Mouse (Mus musculus): ENCODE results near the gene Sept10. TPM values are rescaled to one million over a fixed set of nuclear protein-coding genes. Genes with fewer than 3 reads are reported as not detected.
A peak's percentile ranks its signal among the peaks of the same experiment; 100 is the strongest.

The Sept10 gene
- polyA plus RNA-seq (2015; fragmentation: Nextera tagmentation; extraction: Ambion mirVana), result 42.0 and 44.0 TPM in 2 replicates

DNA sequence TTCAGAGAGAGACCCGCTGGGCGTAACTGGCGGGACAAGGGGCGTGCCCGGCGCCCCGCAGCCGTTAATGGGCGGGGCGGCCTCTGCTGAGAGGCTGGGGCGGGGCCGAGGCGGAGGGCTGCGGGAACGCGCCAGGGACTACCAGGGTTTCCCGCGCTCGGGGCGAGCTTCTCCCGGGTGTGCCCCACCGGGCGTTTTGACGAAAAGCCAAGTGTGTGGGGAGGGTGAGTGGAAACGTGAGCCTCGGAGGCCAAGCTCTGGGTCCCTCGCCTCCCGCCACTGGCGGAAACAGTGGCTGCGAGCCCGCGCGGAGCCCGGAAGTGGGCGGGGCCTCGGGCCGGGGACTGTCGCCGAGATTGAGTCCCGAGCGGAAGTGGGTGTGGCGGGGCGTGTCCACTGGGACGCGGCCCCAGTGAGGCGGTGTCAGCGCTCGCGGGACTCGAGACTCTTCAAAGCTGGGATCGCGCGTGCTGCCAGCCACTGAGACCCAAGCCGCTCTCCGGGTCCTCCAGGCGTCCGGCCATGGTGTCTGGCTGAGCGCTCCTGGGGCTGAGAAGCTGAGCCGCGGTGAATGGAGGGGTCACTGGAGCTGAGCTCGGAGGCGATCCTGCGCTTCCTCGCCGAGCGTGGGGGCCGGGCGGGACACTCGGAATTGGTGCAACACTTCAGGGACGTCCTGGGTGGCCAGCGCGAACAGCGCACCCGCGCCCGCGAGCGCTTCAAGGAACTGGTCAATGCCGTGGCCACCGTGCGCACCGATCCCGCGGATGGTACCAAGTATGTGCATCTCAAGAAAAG lies at the start of gene Sept10, which contains the start of gene Sowahc:
Gene Sept10, minus strand, starts transcription at position 375 of the 798 bp plus-strand sequence.
Gene Sowahc, plus strand, starts transcription at position 481 of the 798 bp plus-strand sequence.
- Histone ChIP-seq H3K27ac (peak within 1 kb of the TSS; percentile 95), H3K4me2 (peak within 1 kb of the TSS; percentile 92), H3K9me3 (no peaks in the 10 kb centered on the region), H3K36me3 (no peaks in the 10 kb centered on the region), H3K4me1 (peaks cover 16% of the 10 kb centered on the region), H3K9ac (peak within 1 kb of the TSS; percentile 82), H3K27me3 (no peaks in the 10 kb centered on the region), H3K4me3 (peak within 1 kb of the TSS; percentile 81)
- ATAC-seq (ENCODE audit: insufficient number of reproducible peaks, low FRiP score, low TSS enrichment, low read depth), result peak; percentile 94
- WGBS, result under 1% methylated on average over 84 of the region's 84 CpGs

DNA sequence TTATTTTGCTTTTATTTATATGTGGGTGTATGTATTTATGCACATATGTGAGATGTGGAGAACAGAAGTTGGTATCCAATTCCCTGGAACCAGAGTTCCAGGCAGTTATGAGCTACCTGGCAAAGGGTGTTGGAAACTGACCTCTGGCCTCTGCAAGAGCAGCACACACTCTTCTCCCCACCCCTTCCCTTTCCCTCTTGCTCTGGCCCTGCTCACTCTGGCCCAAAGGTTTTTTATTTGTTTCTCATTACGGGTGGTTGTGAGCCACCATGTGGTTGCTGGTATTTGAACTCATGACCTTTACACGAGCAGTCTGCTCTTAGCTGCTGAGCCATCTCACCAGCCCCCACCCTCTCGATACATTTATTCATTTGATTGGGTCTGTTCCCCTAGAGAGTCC lies 47.1 kb upstream of the Sept10 start:
- no peak for ATAC-seq (ENCODE audit: insufficient number of reproducible peaks, low FRiP score, low TSS enrichment, low read depth)
- 30% methylated on average over 3 of the region's 3 CpGs for WGBS
- Histone ChIP-seq H3K4me3 (no peak overlapping the region), H3K9me3 (no peaks in the 10 kb centered on the region), H3K36me3 (no peaks in the 10 kb centered on the region), H3K27ac (no peak overlapping the region), H3K27me3 (no peaks in the 10 kb centered on the region), H3K4me2 (no peak overlapping the region), H3K9ac (no peak overlapping the region), H3K4me1 (peaks cover 8% of the 10 kb centered on the region)

DNA sequence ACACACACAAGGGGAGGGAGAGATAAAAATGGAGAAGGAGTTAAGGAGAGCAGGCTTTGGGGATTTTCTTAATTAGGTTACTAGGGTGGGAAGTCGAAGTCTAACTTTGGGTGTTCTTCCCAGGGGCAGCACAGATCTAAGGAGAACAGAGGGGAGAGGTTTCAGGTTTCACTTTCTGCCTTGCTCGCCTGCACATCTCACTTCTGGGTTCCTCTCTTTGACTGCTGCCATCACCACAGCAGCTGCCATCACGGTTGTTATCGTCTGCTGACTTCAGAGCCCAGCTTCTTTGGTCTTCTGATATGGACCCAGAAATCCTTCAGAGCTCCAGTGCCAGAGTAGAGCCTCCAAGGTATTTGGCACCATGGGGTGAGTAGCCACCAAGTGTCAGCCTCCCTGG lies 46.5 kb upstream of the Sept10 start:
- 34% methylated on average over 4 of the region's 4 CpGs for WGBS
- Histone ChIP-seq H3K4me3 (no peak overlapping the region), H3K9ac (no peak overlapping the region), H3K4me1 (peaks cover 8% of the 10 kb centered on the region), H3K27me3 (no peaks in the 10 kb centered on the region), H3K36me3 (no peaks in the 10 kb centered on the region), H3K27ac (no peak overlapping the region), H3K4me2 (no peak overlapping the region), H3K9me3 (no peaks in the 10 kb centered on the region)
- no peak for ATAC-seq (ENCODE audit: insufficient number of reproducible peaks, low FRiP score, low TSS enrichment, low read depth)

DNA sequence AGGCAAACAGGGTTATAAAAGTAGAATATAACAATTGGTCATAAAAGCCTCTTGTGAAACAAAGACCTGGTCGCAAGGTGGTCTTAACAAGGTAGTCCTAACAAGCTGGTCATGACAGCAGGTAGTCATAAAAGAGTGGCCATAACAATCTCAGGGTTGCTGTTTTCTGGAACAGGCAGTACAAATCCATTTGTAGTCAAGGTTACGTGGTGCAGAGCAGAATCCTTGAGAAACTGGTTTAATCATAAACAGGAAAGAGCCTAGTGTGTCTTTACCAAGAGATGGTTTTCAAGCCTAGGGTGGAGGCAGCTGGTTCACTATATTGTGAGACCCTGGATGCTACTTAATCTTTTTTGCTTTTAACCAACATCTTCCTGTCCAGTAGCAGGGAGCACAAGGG lies 45.6 kb upstream of the Sept10 start:
- Histone ChIP-seq H3K9me3 (no peaks in the 10 kb centered on the region), H3K27ac (no peak overlapping the region), H3K4me2 (no peak overlapping the region), H3K4me1 (peaks cover 8% of the 10 kb centered on the region), H3K4me3 (no peak overlapping the region), H3K9ac (no peak overlapping the region), H3K36me3 (no peaks in the 10 kb centered on the region), H3K27me3 (no peaks in the 10 kb centered on the region)
- 45% methylated on average over 2 of the region's 2 CpGs for WGBS
- no peak for ATAC-seq (ENCODE audit: insufficient number of reproducible peaks, low FRiP score, low TSS enrichment, low read depth)

DNA sequence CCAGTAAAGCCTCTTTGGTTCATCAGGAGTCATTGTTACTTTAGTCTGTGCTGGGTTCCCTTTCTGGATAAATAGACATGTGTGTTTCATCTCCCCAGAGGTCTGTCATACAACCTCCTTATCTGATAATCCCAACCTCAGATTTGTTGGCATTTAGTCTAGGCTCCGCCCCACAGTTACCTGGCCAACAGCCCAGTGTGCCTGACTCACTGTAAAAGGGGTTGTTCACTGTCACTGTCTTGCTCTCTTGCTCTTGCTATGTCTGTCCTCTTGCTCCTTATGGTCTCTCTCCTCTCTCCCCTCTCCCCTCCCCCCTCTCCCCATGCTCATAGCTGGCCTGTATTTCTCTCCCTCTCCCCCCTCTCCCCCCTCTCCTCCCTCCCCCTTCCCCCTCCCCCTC lies 44.5 kb upstream of the Sept10 start:
- Histone ChIP-seq H3K9me3 (no peaks in the 10 kb centered on the region), H3K36me3 (no peaks in the 10 kb centered on the region), H3K27me3 (no peaks in the 10 kb centered on the region), H3K9ac (no peak overlapping the region), H3K4me2 (no peak overlapping the region), H3K4me3 (no peak overlapping the region), H3K27ac (no peak overlapping the region), H3K4me1 (peaks cover 12% of the 10 kb centered on the region)
- 89% methylated on average over 1 of the region's 1 CpGs for WGBS
- ATAC-seq (ENCODE audit: insufficient number of reproducible peaks, low FRiP score, low TSS enrichment, low read depth), result no peak

DNA sequence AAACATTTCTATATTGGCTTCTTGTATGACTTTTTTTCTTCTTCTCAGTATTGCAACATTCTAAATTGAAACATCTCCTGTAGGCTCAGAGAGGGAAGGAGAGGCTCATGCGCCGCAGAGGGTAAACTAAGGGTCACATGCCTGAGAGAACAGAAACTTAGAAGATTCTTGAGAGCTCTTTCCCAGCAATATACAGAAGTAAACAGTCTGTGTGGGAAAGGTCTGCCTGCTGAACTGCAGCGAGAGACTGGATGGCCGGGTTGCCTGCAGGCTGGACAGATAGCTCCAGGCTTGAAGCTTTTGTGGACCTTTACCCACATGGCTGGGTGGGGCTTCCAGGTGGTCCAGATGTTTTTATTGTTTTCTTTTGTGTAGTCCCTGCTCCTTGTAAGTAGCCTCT lies 44.0 kb upstream of the Sept10 start:
- no peaks in the 10 kb centered on the region for H3K36me3 ChIP-seq
- H3K27me3 ChIP-seq, result no peaks in the 10 kb centered on the region
- H3K4me1 ChIP-seq, result peaks cover 12% of the 10 kb centered on the region
- ATAC-seq (ENCODE audit: insufficient number of reproducible peaks, low FRiP score, low TSS enrichment, low read depth), result no peak
- H3K27ac ChIP-seq, result no peak overlapping the region
- H3K4me2 ChIP-seq, result no peak overlapping the region
- no peak overlapping the region for H3K4me3 ChIP-seq
- H3K9ac ChIP-seq, result no peak overlapping the region
- H3K9me3 ChIP-seq, result no peaks in the 10 kb centered on the region
- WGBS, result 54% methylated on average over 4 of the region's 4 CpGs

DNA sequence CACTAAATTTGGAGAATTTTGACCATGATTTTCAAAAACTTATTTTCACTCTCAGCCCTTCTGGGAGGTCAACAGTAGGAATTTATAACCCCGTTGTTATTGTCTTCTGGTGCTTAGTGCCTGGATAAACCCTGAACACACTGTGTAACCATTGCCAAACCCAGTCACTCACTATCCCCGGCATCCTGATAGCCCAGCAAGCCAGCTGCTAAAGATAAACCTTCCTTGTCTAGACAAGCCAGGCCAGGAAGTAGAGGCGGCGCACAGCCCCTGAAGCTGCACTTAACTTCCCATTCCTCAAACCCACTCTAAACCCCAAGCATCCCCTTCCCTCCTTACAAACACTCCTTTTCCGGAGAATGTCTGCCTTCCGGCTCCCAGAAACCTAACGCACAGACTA lies 43.4 kb upstream of the Sept10 start:
- H3K4me1 ChIP-seq, result peaks cover 12% of the 10 kb centered on the region
- H3K27me3 ChIP-seq, result no peaks in the 10 kb centered on the region
- H3K4me2 ChIP-seq, result no peak overlapping the region
- ATAC-seq (ENCODE audit: insufficient number of reproducible peaks, low FRiP score, low TSS enrichment, low read depth), result no peak
- 48% methylated on average over 7 of the region's 7 CpGs for WGBS
- H3K9me3 ChIP-seq, result no peaks in the 10 kb centered on the region
- H3K4me3 ChIP-seq, result no peak overlapping the region
- no peak overlapping the region for H3K9ac ChIP-seq
- H3K27ac ChIP-seq, result no peak overlapping the region
- no peaks in the 10 kb centered on the region for H3K36me3 ChIP-seq

DNA sequence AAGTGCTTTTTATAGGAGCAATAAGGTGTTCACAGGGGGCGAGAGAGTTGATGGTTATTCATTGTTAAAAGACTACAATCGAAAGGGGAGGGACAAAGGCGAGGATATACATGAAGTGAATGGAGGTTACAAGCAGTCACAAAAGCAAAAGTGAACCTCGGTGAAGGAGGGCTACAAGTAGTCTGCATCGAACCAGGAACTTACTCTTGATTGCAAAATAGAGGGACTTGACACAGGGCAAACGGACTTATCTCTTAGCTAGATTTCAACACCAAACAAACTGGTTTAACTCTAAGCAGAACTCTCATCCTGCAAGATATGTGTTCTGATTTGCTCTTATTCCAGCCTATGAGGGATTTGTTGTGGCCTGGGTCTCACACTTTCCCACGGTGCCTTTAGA lies 41.3 kb upstream of the Sept10 start:
- Histone ChIP-seq H3K9ac (no peak overlapping the region), H3K4me3 (no peak overlapping the region), H3K27ac (no peak overlapping the region), H3K36me3 (no peaks in the 10 kb centered on the region), H3K4me2 (no peak overlapping the region), H3K27me3 (no peaks in the 10 kb centered on the region), H3K4me1 (peaks cover 12% of the 10 kb centered on the region), H3K9me3 (no peaks in the 10 kb centered on the region)
- ATAC-seq (ENCODE audit: insufficient number of reproducible peaks, low FRiP score, low TSS enrichment, low read depth), result no peak
- 69% methylated on average over 7 of the region's 7 CpGs for WGBS

DNA sequence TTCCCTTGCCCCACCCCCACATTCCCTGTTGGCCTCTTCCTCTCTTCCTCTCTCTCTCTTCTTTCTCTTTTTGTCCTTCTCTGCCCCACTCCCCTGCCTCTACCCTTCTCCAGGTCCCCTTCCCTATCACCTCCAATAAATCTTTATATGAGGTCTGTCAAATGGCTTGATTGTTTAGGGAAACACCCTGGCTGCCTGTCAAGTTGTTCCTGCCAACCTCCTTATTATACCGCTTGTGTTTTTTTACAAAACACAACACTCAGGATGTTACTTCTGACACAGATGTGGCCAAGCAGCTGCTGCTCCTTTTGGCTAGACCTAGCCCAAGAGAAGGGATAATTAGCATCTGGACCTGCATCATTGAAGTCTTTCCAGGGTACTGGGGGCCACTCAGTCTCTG lies 40.4 kb upstream of the Sept10 start:
- 33% methylated on average over 1 of the region's 1 CpGs for WGBS
- no peaks in the 10 kb centered on the region for H3K36me3 ChIP-seq
- no peak for ATAC-seq (ENCODE audit: insufficient number of reproducible peaks, low FRiP score, low TSS enrichment, low read depth)

DNA sequence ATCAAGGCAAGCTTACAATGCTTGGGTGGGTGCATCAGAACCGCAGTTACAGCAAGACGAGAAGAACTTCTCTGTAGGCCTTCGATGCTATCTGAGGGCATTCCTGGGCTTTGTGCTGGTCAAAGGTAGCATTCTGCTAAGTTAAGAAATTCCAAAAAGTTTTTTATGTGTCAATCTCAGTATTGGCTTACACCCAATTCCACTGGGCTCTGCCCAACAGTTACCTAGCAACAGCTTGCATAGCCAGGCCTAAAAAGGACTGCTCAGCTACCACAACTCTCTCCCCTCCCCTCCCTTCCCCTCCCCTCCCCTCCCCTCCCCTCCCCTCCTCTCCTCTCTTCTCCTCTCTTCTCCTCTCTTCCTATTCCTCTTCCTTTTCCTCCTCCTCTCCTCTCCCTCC lies 40.0 kb upstream of the Sept10 start:
- Histone ChIP-seq H3K9me3 (no peaks in the 10 kb centered on the region), H3K9ac (no peak overlapping the region), H3K4me2 (no peak overlapping the region), H3K27me3 (no peaks in the 10 kb centered on the region), H3K36me3 (no peaks in the 10 kb centered on the region), H3K4me3 (no peak overlapping the region), H3K27ac (no peak overlapping the region), H3K4me1 (peaks cover 12% of the 10 kb centered on the region)
- 84% methylated on average over 3 of the region's 3 CpGs for WGBS
- no peak for ATAC-seq (ENCODE audit: insufficient number of reproducible peaks, low FRiP score, low TSS enrichment, low read depth)

More for the DNA sequence above, 40.4 kb upstream of the Sept10 start:
- no peak overlapping the region for H3K4me2 ChIP-seq
- peaks cover 12% of the 10 kb centered on the region for H3K4me1 ChIP-seq
- no peaks in the 10 kb centered on the region for H3K27me3 ChIP-seq
- H3K9ac ChIP-seq, result no peak overlapping the region
- no peaks in the 10 kb centered on the region for H3K9me3 ChIP-seq
- H3K4me3 ChIP-seq, result no peak overlapping the region
- no peak overlapping the region for H3K27ac ChIP-seq

DNA sequence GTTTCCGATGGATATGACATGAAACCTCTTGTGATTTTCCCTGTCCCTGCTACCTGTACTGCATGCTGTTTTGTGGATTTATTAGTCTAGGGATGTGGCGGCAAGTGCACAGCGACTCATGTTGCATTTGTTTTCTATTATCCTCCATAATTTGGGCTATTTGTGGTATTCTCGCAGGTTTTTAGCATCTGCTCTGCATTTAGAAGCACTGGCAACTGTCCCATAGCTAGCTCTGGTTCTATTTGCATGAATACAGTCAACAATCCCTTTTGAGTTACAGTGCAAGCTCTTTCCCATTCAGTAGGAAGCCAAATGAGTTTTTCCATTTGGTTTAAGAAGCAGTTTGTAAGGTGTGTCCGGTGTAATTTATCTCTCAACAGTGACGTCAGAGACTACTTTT lies 37.9 kb upstream of the Sept10 start:
- WGBS, result 50% methylated on average over 6 of the region's 6 CpGs
- no peak overlapping the region for H3K27ac ChIP-seq
- no peak overlapping the region for H3K4me3 ChIP-seq
- peaks cover 4% of the 10 kb centered on the region; the same call in 1 of the 2 replicates for H3K4me1 ChIP-seq
- H3K9me3 ChIP-seq, result no peaks in the 10 kb centered on the region
- no peak overlapping the region for H3K9ac ChIP-seq
- no peak for ATAC-seq (ENCODE audit: insufficient number of reproducible peaks, low FRiP score, low TSS enrichment, low read depth)
- no peaks in the 10 kb centered on the region for H3K27me3 ChIP-seq
- no peak overlapping the region for H3K4me2 ChIP-seq
- H3K36me3 ChIP-seq, result no peaks in the 10 kb centered on the region

DNA sequence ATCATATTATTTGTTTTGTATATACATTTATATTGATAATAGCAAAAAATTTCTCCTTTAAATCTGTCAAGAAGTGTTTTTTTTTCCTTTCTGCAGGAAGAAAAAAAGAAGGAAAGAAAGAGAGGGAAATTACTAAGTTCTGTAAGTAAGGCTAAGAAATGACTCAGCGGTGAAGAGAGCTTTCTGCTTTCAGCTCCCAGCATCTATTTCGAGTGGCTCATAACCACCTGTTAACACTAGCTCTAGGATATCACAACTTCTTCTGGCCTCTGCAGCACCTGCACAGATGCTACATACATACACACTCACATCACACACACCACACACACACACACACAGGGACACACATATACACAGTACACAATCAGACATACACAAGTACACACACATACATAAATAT lies 34.9 kb upstream of the Sept10 start:
- Histone ChIP-seq H3K4me2 (no peak overlapping the region), H3K27ac (no peak overlapping the region), H3K4me1 (0 out of 2 replicates have a peak, but pooled peaks cover 5% of the 10 kb centered on the region), H3K9ac (no peak overlapping the region), H3K36me3 (no peaks in the 10 kb centered on the region), H3K27me3 (no peaks in the 10 kb centered on the region), H3K9me3 (no peaks in the 10 kb centered on the region), H3K4me3 (no peak overlapping the region)
- 89% methylated on average over 2 of the region's 2 CpGs for WGBS
- ATAC-seq (ENCODE audit: insufficient number of reproducible peaks, low FRiP score, low TSS enrichment, low read depth), result no peak
